Mouse (Mus musculus) embryonic fibroblast, embryonic 13.5 days (primary cell): Measurements from ENCODE around the gene Mapk9.

Source experiments
- CTCF ChIP-seq: IDR thresholded peaks from 2 replicates; pipeline ENCODE4 v1.5.1; 2011; ENCODE audit warnings: mild to moderate bottlenecking, control low read depth, low read length, moderate library complexity, borderline replicate concordance; ENCODE audit not compliant: insufficient read depth
- POLR2A ChIP-seq: IDR thresholded peaks from 2 replicates; pipeline ENCODE4 v1.6.1; 2011; ENCODE audit warnings: low read depth, mild to moderate bottlenecking, control low read depth, low read length, moderate library complexity

DNA sequence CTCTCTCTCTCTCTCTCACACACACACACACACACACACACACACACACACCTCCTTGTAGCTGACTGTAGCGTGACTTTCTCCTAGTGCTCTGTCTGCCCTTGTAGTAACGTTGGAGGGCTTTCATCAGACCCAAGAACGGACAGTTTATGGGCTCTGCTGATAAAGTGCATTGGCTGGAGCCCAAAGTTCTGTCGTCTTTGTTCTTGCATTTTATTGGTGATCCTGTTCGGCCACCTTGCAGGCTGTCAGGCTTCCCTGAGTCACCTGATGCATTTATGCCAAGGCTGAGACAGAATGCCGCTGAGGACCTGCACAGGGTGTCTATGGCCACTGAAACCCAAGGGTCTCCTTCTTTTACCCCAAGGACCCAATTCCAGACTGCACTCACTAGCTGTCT lies 53.5 kb downstream of the Mapk9 start:
- TF ChIP-seq POLR2A (no peak), CTCF (no peak)
